Mouse (Mus musculus) kidney, embryonic 15.5 days (tissue): ENCODE measurements around the gene Atxn10. TPM values are rescaled to one million over a fixed set of nuclear protein-coding genes. Genes with fewer than 3 reads are reported as not detected.
A peak's percentile ranks its signal among the peaks of the same experiment; 100 is the strongest.

ENCODE experiments used
- ATAC-seq: fragments of 200-750 bp; cut with Nextera tagmentation; replicated peaks from 2 replicates; pipeline ENCODE4 v1.8.0; 2017; ENCODE audit warnings: moderate TSS enrichment; ENCODE audit not compliant: low FRiP score
- H3K27ac ChIP-seq: fragments of 300-500 bp; sonication (generic); 2 replicates; pipeline ENCODE4 v1.5.1; 2015; ENCODE audit warnings: mild to moderate bottlenecking, inconsistent platforms
- H3K27me3 ChIP-seq: fragments of 300-500 bp; sonication (generic); 2 replicates; pipeline ENCODE4 v1.6.1; 2015; ENCODE audit warnings: inconsistent platforms
- H3K36me3 ChIP-seq: fragments of 300-500 bp; sonication (generic); 2 replicates; pipeline ENCODE4 v1.6.1; 2015; ENCODE audit warnings: inconsistent platforms
- H3K4me1 ChIP-seq: fragments of 300-500 bp; sonication (generic); 2 replicates; pipeline ENCODE4 v1.6.1; 2015; ENCODE audit warnings: inconsistent platforms
- H3K4me2 ChIP-seq: fragments of 300-500 bp; sonication (generic); 2 replicates; pipeline ENCODE4 v1.6.1; 2015; ENCODE audit warnings: moderate library complexity, mild to moderate bottlenecking, inconsistent platforms
- H3K4me3 ChIP-seq: fragments of 300-500 bp; sonication (generic); replicated peaks from 2 replicates; pipeline ENCODE4 v1.5.1; 2015; ENCODE audit warnings: mild to moderate bottlenecking, inconsistent platforms
- H3K9ac ChIP-seq: fragments of 300-500 bp; sonication (generic); 2 replicates; pipeline ENCODE4 v1.6.1; 2015; ENCODE audit warnings: mild to moderate bottlenecking, inconsistent platforms
- H3K9me3 ChIP-seq: fragments of 300-500 bp; sonication (generic); replicated peaks from 2 replicates; pipeline ENCODE4 v1.6.1; 2016; ENCODE audit warnings: inconsistent platforms
- WGBS: fragments of 180-500 bp; shearing (Covaris S2); methylation state at CpG from one replicate; pipeline ENCODE4 v1.1.7; 2015; ENCODE audit warnings: mixed read lengths; 5-methylcytosine and 5-hydroxymethylcytosine counted together
- polyA plus RNA-seq: library from polyadenylated mRNA; unstranded; fragments of >200 nt; fragmentation: Nextera tagmentation; extraction: Ambion mirVana; gene quantifications from 2 replicates; pipeline ENCODE4 v1.2.1, GENCODE M21; 2015

Atxn10 gene
- polyA plus RNA-seq, 1 experiment from 2014 or later: 287 TPM

GRCm38 (mm10) chr15:85461541-85461940, 125.5 kb downstream of the Atxn10 start:
- no peak overlapping the region for H3K27ac ChIP-seq
- WGBS: 88% methylated on average over 4 of the region's 4 CpGs
- no peaks in the 10 kb centered on the region for H3K9me3 ChIP-seq
- H3K36me3 ChIP-seq: peaks cover 68% of the 10 kb centered on the region
- no peak overlapping the region for H3K4me3 ChIP-seq
- H3K4me1 ChIP-seq: no peaks in the 10 kb centered on the region
- no peak for ATAC-seq
- H3K27me3 ChIP-seq: no peaks in the 10 kb centered on the region
- no peak overlapping the region for H3K4me2 ChIP-seq
- H3K9ac ChIP-seq: no peak overlapping the region

GRCm38 (mm10) chr15:85462138-85462537, 126.1 kb downstream of the Atxn10 start:
- H3K9ac ChIP-seq: no peak overlapping the region
- H3K36me3 ChIP-seq: peaks cover 69% of the 10 kb centered on the region
- no peak for ATAC-seq
- H3K27me3 ChIP-seq: no peaks in the 10 kb centered on the region
- no peak overlapping the region for H3K4me2 ChIP-seq
- no peak overlapping the region for H3K27ac ChIP-seq
- no peak overlapping the region for H3K4me3 ChIP-seq
- H3K9me3 ChIP-seq: no peaks in the 10 kb centered on the region
- 91% methylated on average over 4 of the region's 4 CpGs for WGBS
- H3K4me1 ChIP-seq: no peaks in the 10 kb centered on the region

GRCm38 (mm10) chr15:85463027-85463790, 127.2 kb downstream of the Atxn10 start:
- Histone ChIP-seq H3K36me3 (peaks cover 78% of the 10 kb centered on the region), H3K27me3 (no peaks in the 10 kb centered on the region), H3K4me3 (no peak overlapping the region), H3K27ac (no peak overlapping the region), H3K9me3 (no peaks in the 10 kb centered on the region), H3K4me1 (no peaks in the 10 kb centered on the region), H3K9ac (no peak overlapping the region), H3K4me2 (no peak overlapping the region)
- WGBS: 72% methylated on average over 13 of the region's 13 CpGs
- ATAC-seq: no peak

- no peak for ATAC-seq
- Histone ChIP-seq H3K4me3 (no peak overlapping the region), H3K9ac (no peak overlapping the region), H3K4me1 (no peaks in the 10 kb centered on the region), H3K9me3 (no peaks in the 10 kb centered on the region), H3K27ac (no peak overlapping the region), H3K27me3 (no peaks in the 10 kb centered on the region), H3K4me2 (no peak overlapping the region), H3K36me3 (peaks cover 75% of the 10 kb centered on the region)
- WGBS: 28% methylated on average over 5 of the region's 5 CpGs
Measured at GRCm38 (mm10) chr15:85464190-85464589, 128.1 kb downstream of the Atxn10 start.

- Histone ChIP-seq H3K27me3 (no peaks in the 10 kb centered on the region), H3K9ac (no peak overlapping the region), H3K27ac (no peak overlapping the region), H3K4me1 (0 out of 2 replicates have a peak, but pooled peaks cover under 1% of the 10 kb centered on the region), H3K4me2 (no peak overlapping the region), H3K9me3 (no peaks in the 10 kb centered on the region), H3K4me3 (no peak overlapping the region), H3K36me3 (peaks cover 72% of the 10 kb centered on the region)
- no peak for ATAC-seq
- whole genome bisulfite sequencing: 57% methylated on average over 10 of the region's 10 CpGs
Measured at GRCm38 (mm10) chr15:85464823-85465565, 128.9 kb downstream of the Atxn10 start.

- Histone ChIP-seq H3K27ac (no peak overlapping the region), H3K4me2 (no peak overlapping the region), H3K9me3 (no peaks in the 10 kb centered on the region), H3K4me3 (no peak overlapping the region), H3K36me3 (peaks cover 65% of the 10 kb centered on the region), H3K9ac (no peak overlapping the region), H3K27me3 (no peaks in the 10 kb centered on the region), H3K4me1 (0 out of 2 replicates have a peak, but pooled peaks cover 2% of the 10 kb centered on the region)
- WGBS: 90% methylated on average over 5 of the region's 5 CpGs
- no peak for ATAC-seq
Measured at GRCm38 (mm10) chr15:85466456-85467067, 130.5 kb downstream of the Atxn10 start.

GRCm38 (mm10) chr15:85469401-85469800, 133.4 kb downstream of the Atxn10 start:
- peak overlapping the region; percentile 71 for H3K27ac ChIP-seq
- peaks cover 41% of the 10 kb centered on the region for H3K36me3 ChIP-seq
- ATAC-seq: peak; percentile 43; the same call in 1 of the 2 replicates
- H3K4me2 ChIP-seq: no peak overlapping the region
- no peaks in the 10 kb centered on the region for H3K27me3 ChIP-seq
- H3K9me3 ChIP-seq: no peaks in the 10 kb centered on the region
- WGBS: 73% methylated on average over 6 of the region's 6 CpGs
- H3K9ac ChIP-seq: no peak overlapping the region
- 0 out of 2 replicates have a peak, but pooled peaks cover 2% of the 10 kb centered on the region for H3K4me1 ChIP-seq
- H3K4me3 ChIP-seq: no peak overlapping the region

GRCm38 (mm10) chr15:85474697-85475096, 138.7 kb downstream of the Atxn10 start:
- Histone ChIP-seq H3K4me3 (no peak overlapping the region), H3K9ac (no peak overlapping the region), H3K27ac (no peak overlapping the region), H3K9me3 (no peaks in the 10 kb centered on the region), H3K4me2 (no peak overlapping the region), H3K4me1 (0 out of 2 replicates have a peak, but pooled peaks cover 5% of the 10 kb centered on the region), H3K36me3 (peaks cover under 1% of the 10 kb centered on the region; the same call in 1 of the 2 replicates), H3K27me3 (no peaks in the 10 kb centered on the region)
- no peak for ATAC-seq
- WGBS: 65% methylated on average over 3 of the region's 3 CpGs

GRCm38 (mm10) chr15:85477584-85477983, 141.5 kb downstream of the Atxn10 start:
- no peaks in the 10 kb centered on the region for H3K9me3 ChIP-seq
- H3K27me3 ChIP-seq: 0 out of 2 replicates have a peak, but pooled peaks cover 3% of the 10 kb centered on the region
- H3K9ac ChIP-seq: no peak overlapping the region
- WGBS: 18% methylated on average over 1 of the region's 1 CpGs
- no peak for ATAC-seq
- no peaks in the 10 kb centered on the region for H3K36me3 ChIP-seq
- H3K4me3 ChIP-seq: no peak overlapping the region
- no peak overlapping the region for H3K4me2 ChIP-seq
- no peak overlapping the region for H3K27ac ChIP-seq
- H3K4me1 ChIP-seq: peaks cover 13% of the 10 kb centered on the region; the same call in 1 of the 2 replicates

GRCm38 (mm10) chr15:85479365-85479764, 143.3 kb downstream of the Atxn10 start:
- Histone ChIP-seq H3K4me3 (no peak overlapping the region), H3K9ac (no peak overlapping the region), H3K4me1 (peaks cover 13% of the 10 kb centered on the region; the same call in 1 of the 2 replicates), H3K27me3 (0 out of 2 replicates have a peak, but pooled peaks cover 3% of the 10 kb centered on the region), H3K36me3 (no peaks in the 10 kb centered on the region), H3K9me3 (no peaks in the 10 kb centered on the region), H3K27ac (no peak overlapping the region), H3K4me2 (no peak overlapping the region)
- WGBS: 83% methylated on average over 12 of the region's 12 CpGs
- ATAC-seq: no peak

GRCm38 (mm10) chr15:85479919-85480318, 143.9 kb downstream of the Atxn10 start:
- peak overlapping the region; percentile 18 for H3K27ac ChIP-seq
- peaks cover 13% of the 10 kb centered on the region; the same call in 1 of the 2 replicates for H3K4me1 ChIP-seq
- H3K4me2 ChIP-seq: no peak overlapping the region
- H3K36me3 ChIP-seq: no peaks in the 10 kb centered on the region
- ATAC-seq: no peak
- no peaks in the 10 kb centered on the region for H3K9me3 ChIP-seq
- no peak overlapping the region for H3K4me3 ChIP-seq
- 0 out of 2 replicates have a peak, but pooled peaks cover 3% of the 10 kb centered on the region for H3K27me3 ChIP-seq
- 46% methylated on average over 5 of the region's 5 CpGs for WGBS
- no peak overlapping the region for H3K9ac ChIP-seq
